In genomic region chr9:63803181-63803591, GRCm38 (mm10) we compare ENCODE assay signal across 9 mouse cellular contexts. TPM values are rescaled to one million over a fixed set of nuclear protein-coding genes. Genes with fewer than 3 reads are reported as not detected.
DNase-seq lines count a peak whose midpoint lies in the region; ATAC-seq lines count a peak whose summit lies in the region.
"Had no signal": no experiment of that assay in that cellular context is flagged by ENCODE, and none has a peak within 500 bp of the region (broad histone marks: within the 10 kb centered on the region; RNA-seq: fewer than 3 reads in every experiment).

No protein-coding gene starts in this region.

- H3K4me3 ChIP-seq in neural tube, embryonic 12.5 days: no peak overlapping the region

- under 1% methylated on average over 8 of the region's 8 CpGs for WGBS in neural tube, embryonic 12.5 days

- H3K4me1 ChIP-seq in neural tube, embryonic 12.5 days: peaks cover 9% of the 10 kb centered on the region

- H3K4me2 ChIP-seq in neural tube, embryonic 12.5 days (replicated peaks): peak overlapping the region; percentile 33

- no peaks in the 10 kb centered on the region for H3K27me3 ChIP-seq in neural tube, embryonic 12.5 days (replicated peaks)

- no peak for ATAC-seq in neural tube, embryonic 12.5 days (ENCODE audit: low FRiP score, low read depth)
- ATAC-seq: activated CD4-positive, CD25-positive, alpha-beta regulatory T cell, adult 4 months had no signal

- H3K9ac ChIP-seq in neural tube, embryonic 12.5 days: no peak overlapping the region

- H3K9me3 ChIP-seq in neural tube, embryonic 12.5 days: no peaks in the 10 kb centered on the region

- DNase-seq in kidney, adult 11 months: peak; percentile 28
- no peak for DNase-seq in kidney, adult 18-20 months
- peak; percentile 85 for DNase-seq in embryo, embryonic 9.5 days (ENCODE audit: extremely low spot score)
- peak; percentile 61 for DNase-seq in kidney, adult 9 months
- no peak for DNase-seq in cerebellum, adult 18-20 months
- DNase-seq in gastrocnemius, adult 8-10 months (ENCODE audit: low spot score in 2 of 2): no peak
- DNase-seq in thymus, postnatal 25 days: no peak

- no peak overlapping the region for H3K27ac ChIP-seq in neural tube, embryonic 12.5 days

- H3K36me3 ChIP-seq in neural tube, embryonic 12.5 days: no peaks in the 10 kb centered on the region

RNA-seq across cellular contexts. Expression of gene Smad3, which starts 45.4 kb away (rescaled TPM):
- 24.5 and 26.0 TPM in 2 replicates for polyA plus RNA-seq in neural tube, embryonic 12.5 days (2016; fragmentation: Nextera tagmentation; extraction: Ambion mirVana)
- 10 to 100 TPM; 44.2 to 62.0 (median 46.1) TPM for total RNA-seq in gastrocnemius, adult 8-10 months (2022)

Comparison
In these comparisons a context has a peak if more than half of its experiments do, and no peak if none do; other contexts are left out.
1. DNase-seq: peak in kidney, adult 11 months (single experiment), embryo, embryonic 9.5 days (single experiment) and kidney, adult 9 months (single experiment); none in kidney, adult 18-20 months (single experiment), cerebellum, adult 18-20 months (0 of 2), gastrocnemius, adult 8-10 months (0 of 2) and thymus, postnatal 25 days (single experiment).